Mouse (Mus musculus) liver, embryonic 12.5 days (tissue): ENCODE measurements around the gene Spata2l. TPM values are rescaled to one million over a fixed set of nuclear protein-coding genes. Genes with fewer than 3 reads are reported as not detected.
"Not testable (repeated sequence)": the region's sequence is repeated elsewhere in the genome, so short reads cannot be mapped to it uniquely, and the experiment has no call there.

Experiments
- ATAC-seq: fragments of 200-750 bp; cut with Nextera tagmentation; 2 replicates; pipeline ENCODE4 v1.8.0; 2017; ENCODE audit warnings: moderate number of reproducible peaks, mild to moderate bottlenecking, moderate library complexity
- H3K27ac ChIP-seq: fragments of 300-500 bp; sonication (generic); 2 replicates; pipeline ENCODE4 v1.5.1; 2016; ENCODE audit warnings: mild to moderate bottlenecking
- H3K27me3 ChIP-seq: fragments of 300-500 bp; sonication (generic); replicated peaks from 2 replicates; pipeline ENCODE4 v1.6.1; 2016; ENCODE audit warnings: mild to moderate bottlenecking, moderate library complexity
- H3K36me3 ChIP-seq: fragments of 300-500 bp; sonication (generic); 2 replicates; pipeline ENCODE4 v1.6.1; 2016; ENCODE audit warnings: mild to moderate bottlenecking, moderate library complexity
- H3K4me1 ChIP-seq: fragments of 300-500 bp; sonication (generic); 2 replicates; pipeline ENCODE4 v1.6.1; 2016
- H3K4me2 ChIP-seq: fragments of 300-500 bp; sonication (generic); 2 replicates; pipeline ENCODE4 v1.6.1; 2016; ENCODE audit warnings: mild to moderate bottlenecking, moderate library complexity
- H3K4me3 ChIP-seq: fragments of 300-500 bp; sonication (generic); 2 replicates; pipeline ENCODE4 v1.5.1; 2016; ENCODE audit warnings: mild to moderate bottlenecking, moderate library complexity
- H3K9ac ChIP-seq: fragments of 300-500 bp; sonication (generic); 2 replicates; pipeline ENCODE4 v1.6.1; 2016; ENCODE audit warnings: mild to moderate bottlenecking, moderate library complexity
- H3K9me3 ChIP-seq: fragments of 300-500 bp; sonication (generic); replicated peaks from 2 replicates; pipeline ENCODE4 v1.6.1; 2016; ENCODE audit warnings: mild to moderate bottlenecking, moderate library complexity
- WGBS: fragments of 180-500 bp; shearing (Covaris S2); methylation state at CpG from one replicate; pipeline ENCODE4 v1.1.7; 2016; ENCODE audit not compliant: insufficient replicate concordance; 5-methylcytosine and 5-hydroxymethylcytosine counted together
- polyA plus RNA-seq: library from polyadenylated mRNA; unstranded; fragments of >200 nt; fragmentation: Nextera tagmentation; extraction: Ambion mirVana; gene quantifications from 2 replicates; pipeline ENCODE4 v1.2.1, GENCODE M21; 2016

Spata2l gene
- polyA plus RNA-seq, 1 experiment from 2014 or later = 1.4 TPM

GRCm38 (mm10) chr8:123267926-123268656 lies 32.1 kb upstream of the Spata2l start:
- no peak overlapping the region for H3K9ac ChIP-seq
- no peaks in the 10 kb centered on the region for H3K27me3 ChIP-seq
- H3K4me1 ChIP-seq = no peaks in the 10 kb centered on the region
- H3K4me2 ChIP-seq = no peak overlapping the region
- WGBS = 87% methylated on average over 14 of the region's 14 CpGs
- no peak overlapping the region for H3K4me3 ChIP-seq
- no peaks in the 10 kb centered on the region for H3K9me3 ChIP-seq
- peaks cover 88% of the 10 kb centered on the region for H3K36me3 ChIP-seq
- no peak for ATAC-seq
- H3K27ac ChIP-seq = no peak overlapping the region

- not testable (repeated sequence) for H3K4me2 ChIP-seq, H3K27me3 ChIP-seq, H3K9me3 ChIP-seq, H3K9ac ChIP-seq, ATAC-seq, H3K4me3 ChIP-seq, H3K27ac ChIP-seq
- Histone ChIP-seq H3K36me3 (peaks cover 63% of the 10 kb centered on the region), H3K4me1 (peaks cover 24% of the 10 kb centered on the region)
- 80% methylated on average over 7 of the region's 8 CpGs for WGBS
These were observed 21.6 kb upstream of the Spata2l start for GRCm38 (mm10) chr8:123257593-123257992.

- Histone ChIP-seq H3K27me3 (no peaks in the 10 kb centered on the region), H3K9me3 (no peaks in the 10 kb centered on the region), H3K36me3 (peaks cover 60% of the 10 kb centered on the region), H3K4me2 (no peak overlapping the region), H3K4me1 (peaks cover 27% of the 10 kb centered on the region), H3K9ac (no peak overlapping the region), H3K4me3 (no peak overlapping the region), H3K27ac (no peak overlapping the region; the same call in 1 of the 2 replicates)
- ATAC-seq = no peak
- WGBS = 82% methylated on average over 3 of the region's 3 CpGs
These were observed 21.1 kb upstream of the Spata2l start for GRCm38 (mm10) chr8:123257114-123257513.

GRCm38 (mm10) chr8:123255170-123255569 lies 19.1 kb upstream of the Spata2l start:
- WGBS = 68% methylated on average over 6 of the region's 6 CpGs
- H3K9me3 ChIP-seq = no peaks in the 10 kb centered on the region
- H3K36me3 ChIP-seq = peaks cover 58% of the 10 kb centered on the region
- H3K27ac ChIP-seq = peak overlapping the region; percentile 81; the same call in 1 of the 2 replicates
- peak overlapping the region; percentile 95 for H3K4me2 ChIP-seq
- peak overlapping the region; percentile 95 for H3K4me3 ChIP-seq
- ATAC-seq = no peak
- H3K4me1 ChIP-seq = peaks cover 27% of the 10 kb centered on the region
- no peaks in the 10 kb centered on the region for H3K27me3 ChIP-seq
- H3K9ac ChIP-seq = peak overlapping the region; percentile 92

DNA sequence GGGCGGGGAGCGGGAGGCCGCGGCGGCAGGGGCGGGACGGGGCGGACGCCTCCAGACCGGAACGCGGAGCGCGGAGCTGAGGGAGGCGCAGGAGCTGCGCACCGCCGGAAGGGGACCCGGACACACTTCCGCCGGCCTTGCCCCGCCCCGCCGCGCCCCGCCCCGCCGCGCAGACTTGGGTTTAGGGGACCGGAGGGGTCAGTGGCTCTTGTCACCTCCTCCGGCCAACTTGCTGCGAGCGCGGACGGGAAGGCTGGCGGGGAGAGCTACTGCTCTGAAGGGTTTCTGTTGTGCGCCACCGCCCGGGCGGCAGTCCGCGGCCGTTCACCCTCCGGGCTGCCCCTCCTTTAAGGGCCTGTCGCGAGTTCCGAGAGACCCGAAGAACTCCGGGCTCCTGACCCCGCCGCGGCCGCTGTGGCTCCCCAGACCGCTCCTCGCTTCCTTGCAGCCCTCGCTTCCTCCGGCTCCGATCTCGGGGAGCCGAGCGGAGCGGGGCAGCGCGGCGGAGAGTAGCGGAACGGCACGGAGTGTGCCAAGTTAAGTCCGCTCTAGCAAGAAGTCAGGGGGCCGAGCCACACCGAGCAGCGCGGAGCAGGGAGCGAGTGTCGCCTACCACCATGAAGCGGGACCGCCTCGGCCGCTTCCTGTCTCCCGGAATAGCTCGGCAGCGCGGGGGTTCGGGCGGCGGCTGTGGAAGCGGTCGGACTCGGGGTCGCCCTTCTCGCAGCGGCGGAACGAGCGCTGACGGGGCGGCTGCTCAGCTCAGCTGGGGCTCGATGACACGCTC lies 18.3 kb upstream of the Spata2l start, which contains the start of the genes Zfp276 and Vps9d1:
Gene Zfp276, plus strand, starts transcription at position 97 of the 787 bp plus-strand sequence.
Gene Vps9d1, minus strand, starts transcription at position 250 of the 787 bp plus-strand sequence.
- Histone ChIP-seq H3K27me3 (no peaks in the 10 kb centered on the region), H3K4me1 (peaks cover 27% of the 10 kb centered on the region), H3K27ac (peak within 1 kb of the TSS; percentile 81), H3K36me3 (peaks cover 54% of the 10 kb centered on the region), H3K9ac (peak within 1 kb of the TSS; percentile 92), H3K9me3 (no peaks in the 10 kb centered on the region), H3K4me3 (peak within 1 kb of the TSS; percentile 95), H3K4me2 (peak within 1 kb of the TSS; percentile 95)
- WGBS = under 1% methylated on average over 98 of the region's 99 CpGs
- ATAC-seq = peak; percentile 95

GRCm38 (mm10) chr8:123253451-123254098 lies 17.5 kb upstream of the Spata2l start:
- peaks cover 27% of the 10 kb centered on the region for H3K4me1 ChIP-seq
- peak overlapping the region; percentile 81 for H3K27ac ChIP-seq
- peak overlapping the region; percentile 92 for H3K9ac ChIP-seq
- peaks cover 53% of the 10 kb centered on the region for H3K36me3 ChIP-seq
- under 1% methylated on average over 40 of the region's 40 CpGs for WGBS
- H3K9me3 ChIP-seq = no peaks in the 10 kb centered on the region
- no peaks in the 10 kb centered on the region for H3K27me3 ChIP-seq
- H3K4me2 ChIP-seq = peak overlapping the region; percentile 95
- peak overlapping the region; percentile 95 for H3K4me3 ChIP-seq
- peak; percentile 53 for ATAC-seq

- no peak for ATAC-seq
- peaks cover 53% of the 10 kb centered on the region for H3K36me3 ChIP-seq
- H3K4me3 ChIP-seq = peak overlapping the region; percentile 95
- peak overlapping the region; percentile 95 for H3K4me2 ChIP-seq
- no peaks in the 10 kb centered on the region for H3K27me3 ChIP-seq
- H3K27ac ChIP-seq = peak overlapping the region; percentile 81; the same call in 1 of the 2 replicates
- WGBS = 68% methylated on average over 4 of the region's 4 CpGs
- H3K9me3 ChIP-seq = no peaks in the 10 kb centered on the region
- peak overlapping the region; percentile 92 for H3K9ac ChIP-seq
- H3K4me1 ChIP-seq = peaks cover 27% of the 10 kb centered on the region
These were observed 16.9 kb upstream of the Spata2l start for GRCm38 (mm10) chr8:123252925-123253324.

GRCm38 (mm10) chr8:123250940-123251339 lies 14.9 kb upstream of the Spata2l start:
- Histone ChIP-seq H3K27ac (no peak overlapping the region), H3K27me3 (no peaks in the 10 kb centered on the region), H3K9me3 (no peaks in the 10 kb centered on the region), H3K4me2 (no peak overlapping the region), H3K9ac (no peak overlapping the region), H3K4me3 (no peak overlapping the region), H3K4me1 (peaks cover 27% of the 10 kb centered on the region), H3K36me3 (peaks cover 54% of the 10 kb centered on the region)
- no peak for ATAC-seq
- 87% methylated on average over 5 of the region's 5 CpGs for WGBS

DNA sequence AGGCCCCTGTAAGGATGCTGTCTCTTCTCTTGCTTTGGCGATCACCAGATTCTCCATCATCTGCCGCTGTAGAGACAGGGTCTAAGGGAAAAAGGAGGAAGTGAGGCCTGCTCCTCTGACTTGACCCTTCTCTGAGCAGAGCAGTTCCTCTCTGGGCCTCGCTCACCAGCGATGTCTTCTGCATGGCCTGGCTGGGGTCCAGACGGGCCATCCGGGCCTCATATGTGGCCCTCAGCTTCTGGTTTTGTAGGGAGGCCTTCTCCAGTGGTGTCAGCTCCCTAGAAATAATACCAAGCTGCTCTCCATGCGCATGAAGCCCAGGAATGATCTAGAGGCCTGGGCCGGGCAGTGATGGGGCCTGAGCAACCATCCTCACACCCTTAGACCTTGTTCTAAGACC lies 12.6 kb upstream of the Spata2l start:
- Histone ChIP-seq H3K27me3 (no peaks in the 10 kb centered on the region), H3K4me3 (no peak overlapping the region), H3K9me3 (no peaks in the 10 kb centered on the region), H3K27ac (no peak overlapping the region), H3K4me1 (peaks cover 13% of the 10 kb centered on the region), H3K36me3 (peaks cover 68% of the 10 kb centered on the region), H3K4me2 (no peak overlapping the region), H3K9ac (no peak overlapping the region)
- no peak for ATAC-seq
- WGBS = 67% methylated on average over 8 of the region's 8 CpGs

- peaks cover 5% of the 10 kb centered on the region for H3K4me1 ChIP-seq
- H3K9me3 ChIP-seq = no peaks in the 10 kb centered on the region
- peaks cover 72% of the 10 kb centered on the region for H3K36me3 ChIP-seq
- no peak overlapping the region for H3K4me2 ChIP-seq
- H3K9ac ChIP-seq = no peak overlapping the region
- no peaks in the 10 kb centered on the region for H3K27me3 ChIP-seq
- no peak overlapping the region for H3K4me3 ChIP-seq
- 89% methylated on average over 6 of the region's 6 CpGs for WGBS
- no peak overlapping the region for H3K27ac ChIP-seq
- ATAC-seq = 0 out of 2 replicates have a peak, but pooled peaks have one; percentile 24
These were observed 11.7 kb upstream of the Spata2l start for GRCm38 (mm10) chr8:123247748-123248147.

DNA sequence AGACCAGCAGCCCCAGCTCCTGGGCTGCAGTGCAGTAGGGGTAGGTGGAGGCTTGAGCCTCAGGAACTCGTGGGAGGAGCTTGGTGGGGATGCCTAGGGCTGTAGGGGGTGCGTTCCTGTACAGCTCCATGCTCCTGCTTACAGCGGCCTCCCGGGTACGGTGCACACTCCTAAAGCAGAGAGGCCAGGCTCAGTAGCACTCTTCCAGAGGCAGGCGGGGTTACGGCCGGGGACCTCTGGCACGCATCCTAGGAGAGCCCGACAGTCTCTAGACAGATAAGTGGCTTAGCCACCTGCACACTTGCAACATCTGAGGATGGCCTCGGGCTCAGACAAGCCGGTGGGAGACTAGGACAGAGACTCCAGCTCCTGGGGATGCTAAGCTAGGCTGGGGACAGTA lies 9.5 kb upstream of the Spata2l start:
- Histone ChIP-seq H3K4me2 (no peak overlapping the region), H3K9ac (no peak overlapping the region), H3K27ac (no peak overlapping the region), H3K4me1 (no peaks in the 10 kb centered on the region; the same call in 1 of the 2 replicates), H3K27me3 (no peaks in the 10 kb centered on the region), H3K4me3 (no peak overlapping the region), H3K9me3 (no peaks in the 10 kb centered on the region), H3K36me3 (peaks cover 63% of the 10 kb centered on the region)
- ATAC-seq = 0 out of 2 replicates have a peak, but pooled peaks have one; percentile 10
- 83% methylated on average over 12 of the region's 12 CpGs for WGBS
